Mouse (Mus musculus) neural tube, embryonic 10.5 days (tissue): ENCODE data around the gene Ccdc78.

Experiments used
- DNase-seq: peaks from one replicate; pipeline ENCODE4 v3.0.0-alpha.2; 2017; ENCODE audit warnings: low spot score; ENCODE audit errors: extremely low spot score

Gene Ccdc78

GRCm38 (mm10) chr17:25809606-25810340 lies 23.4 kb downstream of the Ccdc78 start:
- no peak for DNase-seq

- no peak for DNase-seq
Observed at GRCm38 (mm10) chr17:25810890-25811289, 24.5 kb downstream of the Ccdc78 start.

- peak; percentile 93 for DNase-seq
Observed at GRCm38 (mm10) chr17:25813471-25813870, 27.1 kb downstream of the Ccdc78 start.

GRCm38 (mm10) chr17:25817662-25818061 lies 31.3 kb downstream of the Ccdc78 start:
- DNase-seq: no peak

- no peak for DNase-seq
Observed at GRCm38 (mm10) chr17:25818851-25819780, 32.7 kb downstream of the Ccdc78 start.

- DNase-seq: peak; percentile 65
Observed at GRCm38 (mm10) chr17:25823452-25823851, 37.1 kb downstream of the Ccdc78 start, which contains the start of gene Wdr24. Wdr24 (plus strand) TSS chr17:25823627.

GRCm38 (mm10) chr17:25824362-25825142 lies 38.2 kb downstream of the Ccdc78 start:
- DNase-seq: no peak

- no peak for DNase-seq
Observed at GRCm38 (mm10) chr17:25825311-25825710, 38.9 kb downstream of the Ccdc78 start.

- no peak for DNase-seq
Observed at GRCm38 (mm10) chr17:25825984-25826570, 39.7 kb downstream of the Ccdc78 start.

GRCm38 (mm10) chr17:25827011-25827410 lies 40.6 kb downstream of the Ccdc78 start:
- no peak for DNase-seq

- no peak for DNase-seq
Observed at GRCm38 (mm10) chr17:25827546-25828222, 41.3 kb downstream of the Ccdc78 start.

- DNase-seq: peak; percentile 38
Observed at GRCm38 (mm10) chr17:25828223-25828594, 41.8 kb downstream of the Ccdc78 start.

- peak; percentile 87 for DNase-seq
Observed at GRCm38 (mm10) chr17:25828712-25829557, 42.6 kb downstream of the Ccdc78 start, which contains the start of gene Jmjd8. Jmjd8 (plus strand) TSS chr17:25828867.

GRCm38 (mm10) chr17:25829558-25830017 lies 43.2 kb downstream of the Ccdc78 start:
- DNase-seq: peak; percentile 45

GRCm38 (mm10) chr17:25830200-25830753 lies 43.9 kb downstream of the Ccdc78 start:
- DNase-seq: no peak

- DNase-seq: no peak
Observed at GRCm38 (mm10) chr17:25830806-25831431, 44.5 kb downstream of the Ccdc78 start.

GRCm38 (mm10) chr17:25831451-25832281 lies 45.3 kb downstream of the Ccdc78 start:
- DNase-seq: peak; percentile 33
